Mouse (Mus musculus) liver, embryonic 13.5 days (tissue): ENCODE data around the gene Gtf2i. TPM values are rescaled to one million over a fixed set of nuclear protein-coding genes. Genes with fewer than 3 reads are reported as not detected.
"Not testable (repeated sequence)": the region's sequence is repeated elsewhere in the genome, so short reads cannot be mapped to it uniquely, and the experiment has no call there.

Source experiments
- ATAC-seq: fragments of 200-750 bp; cut with Nextera tagmentation; 2 replicates; pipeline ENCODE4 v1.8.0; 2017; ENCODE audit warnings: low read depth, mild to moderate bottlenecking, moderate number of reproducible peaks, moderate library complexity
- DNase-seq: peaks from one replicate; pipeline ENCODE4 v3.0.0; 2022
- H3K27ac ChIP-seq: fragments of 300-500 bp; sonication (generic); 2 replicates; pipeline ENCODE4 v1.5.1; 2015; ENCODE audit warnings: moderate library complexity, mild to moderate bottlenecking, inconsistent platforms
- H3K27me3 ChIP-seq: fragments of 300-500 bp; sonication (generic); 2 replicates; pipeline ENCODE4 v1.6.1; 2015; ENCODE audit warnings: mild to moderate bottlenecking, inconsistent platforms
- H3K36me3 ChIP-seq: fragments of 300-500 bp; sonication (generic); 2 replicates; pipeline ENCODE4 v1.6.1; 2015; ENCODE audit warnings: mild to moderate bottlenecking, inconsistent platforms
- H3K4me1 ChIP-seq: fragments of 300-500 bp; sonication (generic); replicated peaks from 2 replicates; pipeline ENCODE4 v1.6.1; 2015; ENCODE audit warnings: inconsistent platforms
- H3K4me2 ChIP-seq: fragments of 300-500 bp; sonication (generic); 2 replicates; pipeline ENCODE4 v1.6.1; 2015; ENCODE audit warnings: inconsistent platforms, mild to moderate bottlenecking, moderate library complexity
- H3K4me3 ChIP-seq: fragments of 300-500 bp; sonication (generic); replicated peaks from 2 replicates; pipeline ENCODE4 v1.5.1; 2015; ENCODE audit warnings: mild to moderate bottlenecking, inconsistent platforms
- H3K9ac ChIP-seq: fragments of 300-500 bp; sonication (generic); 2 replicates; pipeline ENCODE4 v1.6.1; 2015; ENCODE audit warnings: mild to moderate bottlenecking, inconsistent platforms
- H3K9me3 ChIP-seq: fragments of 300-500 bp; sonication (generic); replicated peaks from 2 replicates; pipeline ENCODE4 v1.6.1; 2016; ENCODE audit warnings: inconsistent platforms
- WGBS: fragments of 180-500 bp; shearing (Covaris S2); methylation state at CpG from one replicate; pipeline ENCODE4 v1.1.7; 2015; ENCODE audit not compliant: insufficient replicate concordance; 5-methylcytosine and 5-hydroxymethylcytosine counted together
- polyA plus RNA-seq: library from polyadenylated mRNA; unstranded; fragments of >200 nt; fragmentation: Nextera tagmentation; extraction: Ambion mirVana; gene quantifications from 2 replicates; pipeline ENCODE4 v1.2.1, GENCODE M21; 2015

Gene Gtf2i
- polyA plus RNA-seq, 1 experiment from 2014 or later: 39.1 TPM

DNA sequence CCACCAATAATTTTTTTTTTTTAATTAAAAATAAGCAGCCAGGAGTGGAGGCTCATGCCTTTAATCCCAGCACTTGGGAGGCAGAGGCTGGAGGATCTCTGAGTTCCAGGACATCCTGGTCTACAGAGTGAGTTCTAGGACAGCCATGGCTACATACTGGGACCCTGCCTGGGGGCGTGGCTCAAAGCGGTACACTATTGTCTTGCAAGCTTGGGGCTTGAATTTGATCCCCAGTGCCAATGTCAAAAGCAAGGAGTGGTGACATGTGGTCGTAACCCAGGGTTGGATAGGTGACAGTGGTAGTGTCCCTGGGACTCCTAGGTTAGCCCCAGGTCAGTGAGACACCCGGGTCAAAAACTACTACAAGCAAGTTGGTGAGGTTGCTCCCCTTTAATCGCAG lies 27.2 kb upstream of the Gtf2i start:
- DNase-seq (no peak), ATAC-seq (no peak)
- H3K4me1 ChIP-seq: peaks cover 10% of the 10 kb centered on the region; the same call in 1 of the 2 replicates
- no peak overlapping the region for H3K27ac ChIP-seq
- H3K9ac ChIP-seq: no peak overlapping the region
- H3K27me3 ChIP-seq: no peaks in the 10 kb centered on the region
- WGBS: 76% methylated on average over 5 of the region's 5 CpGs
- H3K4me3 ChIP-seq: no peak overlapping the region
- no peaks in the 10 kb centered on the region for H3K36me3 ChIP-seq
- 0 out of 2 replicates have a peak, but pooled peaks cover 2% of the 10 kb centered on the region for H3K9me3 ChIP-seq
- H3K4me2 ChIP-seq: no peak overlapping the region

DNA sequence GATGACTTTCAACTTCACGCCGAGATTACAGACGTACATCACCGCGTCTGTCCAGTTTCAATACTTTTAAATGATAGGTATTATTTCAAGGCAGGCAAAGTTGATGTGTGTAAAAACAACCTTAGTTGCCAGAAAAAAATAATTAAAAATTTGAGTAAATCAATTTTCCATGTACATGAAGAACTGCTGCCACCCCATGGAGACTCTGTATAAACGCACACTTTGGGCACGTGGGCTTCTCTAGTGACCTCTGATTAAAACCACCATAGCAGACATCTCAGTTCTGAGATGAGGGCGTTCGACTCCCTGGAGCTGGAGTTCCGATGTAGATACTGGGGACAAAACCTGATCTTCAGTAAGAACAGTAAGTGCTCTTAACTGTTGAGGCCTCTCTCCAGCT lies 26.8 kb upstream of the Gtf2i start:
- ATAC-seq (no peak), DNase-seq (no peak)
- 60% methylated on average over 10 of the region's 10 CpGs for WGBS
- Histone ChIP-seq H3K9ac (no peak overlapping the region), H3K27me3 (no peaks in the 10 kb centered on the region), H3K9me3 (0 out of 2 replicates have a peak, but pooled peaks cover 1% of the 10 kb centered on the region), H3K4me1 (peaks cover 10% of the 10 kb centered on the region; the same call in 1 of the 2 replicates), H3K4me2 (no peak overlapping the region), H3K36me3 (no peaks in the 10 kb centered on the region), H3K4me3 (no peak overlapping the region), H3K27ac (no peak overlapping the region)

DNA sequence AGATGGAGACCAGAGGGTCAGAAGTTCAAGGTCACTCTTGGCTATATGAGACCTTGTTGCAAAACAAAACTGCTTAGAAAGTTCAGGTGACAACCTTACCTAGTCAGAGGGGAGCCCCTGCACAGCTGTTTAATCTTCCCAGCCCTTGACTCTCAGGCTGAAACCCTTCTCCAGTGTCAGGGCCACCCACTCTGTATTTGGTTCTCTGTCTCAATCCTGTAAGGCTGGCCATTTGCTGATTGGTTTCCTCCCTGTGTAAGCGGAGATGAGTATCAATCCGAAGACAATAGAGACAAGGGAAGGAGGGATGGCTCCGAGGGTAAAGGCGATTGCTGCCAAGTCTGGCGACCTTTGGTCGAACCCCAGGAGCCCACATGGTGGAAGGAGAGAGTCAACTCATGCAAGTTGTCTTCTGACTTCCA lies 25.6 kb upstream of the Gtf2i start:
- no peak for DNase-seq
- no peak overlapping the region for H3K4me2 ChIP-seq
- H3K4me3 ChIP-seq: no peak overlapping the region
- no peak overlapping the region for H3K27ac ChIP-seq
- ATAC-seq: no peak
- 49% methylated on average over 6 of the region's 6 CpGs for whole genome bisulfite sequencing
- H3K9me3 ChIP-seq: no peaks in the 10 kb centered on the region
- peaks cover 10% of the 10 kb centered on the region; the same call in 1 of the 2 replicates for H3K4me1 ChIP-seq
- H3K36me3 ChIP-seq: no peaks in the 10 kb centered on the region
- H3K27me3 ChIP-seq: no peaks in the 10 kb centered on the region
- H3K9ac ChIP-seq: no peak overlapping the region

DNA sequence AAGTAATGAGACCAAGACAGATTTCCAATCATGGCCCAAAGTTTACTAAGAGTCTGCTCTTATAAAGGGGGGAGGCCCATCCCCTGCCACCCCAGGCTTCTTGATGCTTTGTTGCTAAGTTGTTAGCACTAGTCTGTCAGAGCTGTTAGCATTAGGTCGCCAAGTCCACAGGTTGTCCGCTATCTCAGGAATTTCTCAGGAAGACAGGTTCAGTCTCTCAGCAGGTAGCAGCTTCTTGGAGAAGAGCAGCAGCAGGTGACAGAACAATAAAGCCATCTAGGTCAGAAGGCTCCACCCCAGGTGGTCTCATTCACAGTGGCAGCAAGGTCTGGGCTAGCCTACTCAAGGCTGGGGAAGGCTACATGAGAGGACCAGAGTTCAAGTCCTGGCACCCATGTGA lies 22.5 kb upstream of the Gtf2i start:
- not testable (repeated sequence) for DNase-seq, ATAC-seq, H3K4me2 ChIP-seq, H3K4me3 ChIP-seq, H3K4me1 ChIP-seq, H3K27me3 ChIP-seq, H3K36me3 ChIP-seq, H3K9ac ChIP-seq, H3K27ac ChIP-seq, H3K9me3 ChIP-seq
- 74% methylated on average over 2 of the region's 2 CpGs for WGBS

DNA sequence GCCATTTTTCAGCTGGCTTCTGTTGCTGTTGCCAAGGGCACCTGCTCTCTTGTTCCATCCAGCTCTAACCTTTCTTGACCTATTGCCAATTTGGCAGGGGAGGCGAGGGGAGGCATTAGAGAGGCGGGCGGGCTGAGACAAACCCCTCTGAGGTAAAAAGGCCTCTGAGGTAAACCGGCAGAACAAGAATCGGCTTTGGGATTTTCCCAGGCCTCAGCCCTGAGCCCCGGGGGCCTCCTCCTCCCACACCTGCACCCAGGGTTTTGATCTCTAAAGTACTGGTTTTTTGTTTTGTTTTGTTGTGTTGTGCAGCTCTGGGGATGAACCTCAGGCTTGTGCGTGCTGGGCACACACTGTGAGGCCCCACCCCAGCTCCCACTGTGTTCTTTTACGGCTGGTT lies 18.2 kb upstream of the Gtf2i start:
- Histone ChIP-seq H3K4me2 (no peak overlapping the region), H3K9ac (no peak overlapping the region), H3K27me3 (no peaks in the 10 kb centered on the region), H3K36me3 (no peaks in the 10 kb centered on the region), H3K27ac (no peak overlapping the region), H3K4me3 (no peak overlapping the region), H3K4me1 (peaks cover 21% of the 10 kb centered on the region), H3K9me3 (no peaks in the 10 kb centered on the region)
- DNase-seq (no peak), ATAC-seq (no peak)
- WGBS: 71% methylated on average over 8 of the region's 8 CpGs

DNA sequence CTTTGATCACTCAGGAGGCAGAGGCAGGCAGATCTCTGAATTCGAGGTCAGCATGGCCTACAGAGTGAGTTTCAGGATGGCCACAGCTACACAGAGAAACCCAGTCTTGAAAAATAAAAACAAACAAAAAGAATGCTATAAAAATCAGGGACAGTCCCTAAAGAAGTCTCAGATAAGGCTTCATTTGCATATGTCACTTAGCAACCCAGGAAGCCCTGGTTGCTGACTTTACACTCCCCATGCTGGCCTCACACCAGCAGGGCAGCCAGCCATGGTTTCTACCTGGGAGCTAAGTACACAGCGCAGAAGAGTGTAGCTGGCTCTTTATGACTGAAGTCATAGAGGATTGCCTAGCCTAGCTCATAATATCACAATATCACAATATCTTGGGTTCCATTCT lies 15.5 kb upstream of the Gtf2i start:
- H3K36me3 ChIP-seq: no peaks in the 10 kb centered on the region
- no peak for DNase-seq
- H3K27ac ChIP-seq: no peak overlapping the region
- H3K9ac ChIP-seq: no peak overlapping the region
- ATAC-seq: no peak
- no peak overlapping the region for H3K4me3 ChIP-seq
- no peaks in the 10 kb centered on the region for H3K27me3 ChIP-seq
- WGBS: 76% methylated on average over 2 of the region's 2 CpGs
- no peak overlapping the region for H3K4me2 ChIP-seq
- peaks cover 40% of the 10 kb centered on the region for H3K4me1 ChIP-seq
- no peaks in the 10 kb centered on the region for H3K9me3 ChIP-seq

DNA sequence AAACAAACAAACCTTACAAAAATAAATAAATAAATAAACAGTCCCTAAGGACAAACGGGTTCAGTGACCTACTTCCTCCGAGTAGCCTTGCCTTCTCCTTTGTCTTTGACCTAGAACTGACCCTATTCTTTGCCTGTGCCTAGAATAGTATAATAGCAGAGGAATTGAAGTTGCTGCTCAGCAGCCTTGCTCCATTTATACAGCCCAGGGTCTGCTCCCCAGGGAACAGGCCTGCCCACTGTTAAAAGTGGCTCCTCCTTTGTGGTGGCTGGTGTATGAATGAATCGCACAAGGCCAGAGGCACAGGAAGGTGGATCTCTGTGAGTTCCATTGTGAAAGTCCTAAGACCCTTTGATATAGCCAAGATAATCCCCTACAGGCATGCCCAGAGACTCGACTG lies 14.8 kb upstream of the Gtf2i start:
- Histone ChIP-seq H3K27ac (no peak overlapping the region), H3K9me3 (no peaks in the 10 kb centered on the region), H3K36me3 (no peaks in the 10 kb centered on the region), H3K9ac (no peak overlapping the region), H3K4me3 (no peak overlapping the region), H3K27me3 (no peaks in the 10 kb centered on the region), H3K4me2 (no peak overlapping the region), H3K4me1 (peaks cover 44% of the 10 kb centered on the region)
- no peak for ATAC-seq
- no peak for DNase-seq
- WGBS: 64% methylated on average over 4 of the region's 4 CpGs

DNA sequence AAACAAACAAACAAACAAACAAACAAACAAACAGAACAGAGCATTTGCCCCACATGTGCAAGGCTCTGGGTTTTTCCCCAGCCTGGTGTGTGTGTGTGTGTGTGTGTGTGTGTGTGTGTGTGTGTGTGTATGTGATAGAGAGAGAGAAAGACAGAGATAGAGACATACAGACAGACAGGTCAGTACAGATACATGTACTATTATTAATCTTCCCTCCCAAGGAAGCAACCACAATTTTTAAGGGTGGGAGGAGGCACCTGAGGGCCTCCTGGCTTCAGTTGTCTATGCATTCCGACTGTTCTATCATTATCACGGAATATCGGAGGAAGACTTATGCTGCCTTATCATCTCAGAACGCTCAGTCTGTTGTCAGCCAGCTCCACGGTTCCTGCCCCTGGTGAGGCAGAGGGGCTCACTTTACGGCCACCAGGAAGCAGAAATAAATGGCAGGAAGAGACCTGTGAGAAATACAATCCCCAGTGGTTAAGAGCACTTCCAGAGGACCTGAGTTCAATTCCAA lies 14.0 kb upstream of the Gtf2i start:
- Histone ChIP-seq H3K27ac (peak overlapping the region; percentile 58; the same call in 1 of the 2 replicates), H3K4me2 (0 out of 2 replicates have a peak overlapping the region, but pooled peaks have one; percentile 4), H3K9me3 (no peaks in the 10 kb centered on the region), H3K4me1 (peaks cover 51% of the 10 kb centered on the region), H3K4me3 (no peak overlapping the region), H3K9ac (peak overlapping the region; percentile 17; the same call in 1 of the 2 replicates), H3K36me3 (no peaks in the 10 kb centered on the region), H3K27me3 (no peaks in the 10 kb centered on the region)
- no peak for DNase-seq
- ATAC-seq: peak; percentile 78
- 40% methylated on average over 6 of the region's 6 CpGs for WGBS

DNA sequence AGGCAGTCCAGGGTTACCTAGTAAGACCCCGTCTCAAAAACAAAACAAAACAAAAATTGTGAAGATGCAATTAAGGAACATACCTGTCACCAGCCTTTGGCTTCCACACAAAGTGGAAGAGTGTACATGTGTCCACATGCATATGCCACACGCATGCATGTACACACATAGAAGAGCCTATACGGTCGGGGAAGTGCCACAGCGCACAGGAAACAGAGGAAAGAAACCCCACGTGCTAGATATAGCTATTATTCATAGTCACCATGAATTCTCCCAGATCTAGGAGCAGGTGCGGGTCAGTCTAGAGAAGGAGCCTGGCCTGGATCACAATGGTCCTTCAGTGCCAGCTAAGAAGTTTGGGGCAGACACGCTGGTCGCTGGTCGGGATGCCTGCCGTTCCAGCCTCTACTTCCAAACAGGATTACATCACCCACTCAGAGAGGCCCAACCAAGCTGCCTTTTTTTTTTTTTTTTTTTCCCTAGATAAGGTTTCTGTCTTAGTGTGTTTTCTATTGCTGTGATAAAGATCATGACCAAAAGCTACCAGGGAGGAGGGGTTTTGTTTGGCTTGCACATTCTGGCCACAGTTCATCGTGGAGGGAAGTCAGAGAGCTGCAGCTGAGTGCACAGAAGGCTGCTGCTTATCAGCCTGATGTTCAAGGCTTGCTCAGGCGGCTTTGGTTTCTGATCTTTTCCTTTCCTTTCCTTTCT lies 11.5 kb upstream of the Gtf2i start:
- WGBS: 40% methylated on average over 13 of the region's 13 CpGs
- Histone ChIP-seq H3K4me2 (peak overlapping the region; percentile 3; the same call in 1 of the 2 replicates), H3K27ac (peak overlapping the region; percentile 36), H3K4me1 (peaks cover 48% of the 10 kb centered on the region), H3K9me3 (no peaks in the 10 kb centered on the region), H3K27me3 (no peaks in the 10 kb centered on the region), H3K4me3 (no peak overlapping the region), H3K9ac (peak overlapping the region; percentile 23; the same call in 1 of the 2 replicates), H3K36me3 (no peaks in the 10 kb centered on the region)
- DNase-seq: no peak
- ATAC-seq: peak; percentile 21; the same call in 1 of the 2 replicates

DNA sequence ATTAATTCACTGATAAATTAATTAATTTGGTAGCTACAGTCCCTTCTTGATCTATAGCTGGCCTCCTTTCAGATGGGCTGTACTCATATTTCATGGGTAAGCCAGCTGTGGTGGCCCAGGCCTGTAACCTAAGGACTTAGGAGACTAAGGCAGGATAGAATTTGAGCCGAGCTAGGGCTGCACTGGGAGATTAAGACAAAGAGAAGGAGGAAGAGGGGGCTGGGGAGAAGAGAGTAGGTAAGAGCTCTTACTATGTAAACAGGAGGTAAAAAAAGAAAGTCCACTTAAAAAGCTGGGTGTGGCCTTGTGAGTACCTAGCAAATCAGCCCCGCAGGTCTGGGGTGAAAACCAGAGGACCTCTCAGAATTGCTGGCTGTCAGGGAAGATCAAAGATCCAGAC lies 9.3 kb upstream of the Gtf2i start:
- Histone ChIP-seq H3K36me3 (no peaks in the 10 kb centered on the region), H3K27me3 (no peaks in the 10 kb centered on the region), H3K4me1 (peaks cover 40% of the 10 kb centered on the region), H3K4me3 (no peak overlapping the region), H3K4me2 (no peak overlapping the region), H3K27ac (no peak overlapping the region; the same call in 1 of the 2 replicates), H3K9me3 (no peaks in the 10 kb centered on the region), H3K9ac (no peak overlapping the region)
- no peak for DNase-seq
- WGBS: 39% methylated on average over 2 of the region's 2 CpGs
- no peak for ATAC-seq

DNA sequence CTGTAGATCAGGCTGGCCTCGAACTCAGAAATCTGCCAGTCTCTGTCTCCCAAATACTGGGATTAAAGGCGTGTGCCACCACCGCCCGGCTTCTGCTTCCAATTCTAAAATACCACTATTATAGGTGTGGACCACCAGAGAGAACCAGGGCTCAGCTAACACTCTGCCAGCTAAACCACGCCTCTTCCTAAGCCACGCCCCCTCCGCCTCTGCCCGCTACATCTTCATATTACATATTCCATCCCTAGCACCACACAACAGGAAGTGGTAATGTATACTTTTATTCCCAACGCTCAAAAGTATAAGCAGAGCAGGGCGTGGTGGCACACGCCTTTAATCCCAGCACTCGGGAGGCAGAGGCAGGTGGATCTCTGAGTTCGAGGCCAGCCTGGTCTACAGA lies 8.8 kb upstream of the Gtf2i start:
- ATAC-seq (no peak), DNase-seq (no peak)
- no peak overlapping the region for H3K4me2 ChIP-seq
- H3K4me3 ChIP-seq: no peak overlapping the region
- no peaks in the 10 kb centered on the region for H3K27me3 ChIP-seq
- WGBS: 56% methylated on average over 13 of the region's 13 CpGs
- no peak overlapping the region for H3K27ac ChIP-seq
- no peaks in the 10 kb centered on the region for H3K9me3 ChIP-seq
- H3K4me1 ChIP-seq: peaks cover 37% of the 10 kb centered on the region
- no peak overlapping the region for H3K9ac ChIP-seq
- H3K36me3 ChIP-seq: no peaks in the 10 kb centered on the region

DNA sequence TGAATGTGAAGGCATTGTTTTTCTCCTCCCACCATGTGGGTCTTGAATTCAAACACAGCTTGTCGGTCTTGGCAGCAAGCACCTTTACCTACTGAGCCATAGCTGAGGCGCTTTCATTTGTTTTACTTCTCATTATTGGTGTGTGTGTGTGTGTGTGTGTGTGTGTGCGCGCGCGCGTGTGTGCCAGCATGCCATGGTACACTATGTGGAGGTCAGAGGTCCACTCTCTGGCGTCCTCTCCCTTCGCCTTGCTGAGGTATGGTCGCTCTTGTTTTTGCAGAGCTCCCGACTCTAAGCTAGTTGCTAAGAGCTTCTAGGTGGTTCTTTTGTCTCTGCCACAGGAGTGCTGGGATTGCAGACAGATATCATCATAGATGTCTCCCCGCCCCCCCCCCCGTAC lies 7.8 kb upstream of the Gtf2i start:
- no peaks in the 10 kb centered on the region for H3K27me3 ChIP-seq
- ATAC-seq (no peak), DNase-seq (no peak)
- H3K4me1 ChIP-seq: peaks cover 37% of the 10 kb centered on the region
- no peaks in the 10 kb centered on the region for H3K36me3 ChIP-seq
- 84% methylated on average over 13 of the region's 13 CpGs for WGBS
- no peak overlapping the region for H3K9ac ChIP-seq
- no peaks in the 10 kb centered on the region for H3K9me3 ChIP-seq
- H3K27ac ChIP-seq: no peak overlapping the region
- no peak overlapping the region for H3K4me2 ChIP-seq
- no peak overlapping the region for H3K4me3 ChIP-seq
